Mouse (Mus musculus) liver, embryonic 13.5 days (tissue): ENCODE measurements around the gene Map4k4. TPM values are rescaled to one million over a fixed set of nuclear protein-coding genes. Genes with fewer than 3 reads are reported as not detected.
A peak's percentile ranks its signal among the peaks of the same experiment; 100 is the strongest.

ENCODE experiments used
- ATAC-seq: fragments of 200-750 bp; cut with Nextera tagmentation; 2 replicates; pipeline ENCODE4 v1.8.0; 2017; ENCODE audit warnings: low read depth, mild to moderate bottlenecking, moderate number of reproducible peaks, moderate library complexity
- DNase-seq: peaks from one replicate; pipeline ENCODE4 v3.0.0; 2022
- H3K27ac ChIP-seq: fragments of 300-500 bp; sonication (generic); 2 replicates; pipeline ENCODE4 v1.5.1; 2015; ENCODE audit warnings: moderate library complexity, mild to moderate bottlenecking, inconsistent platforms
- H3K27me3 ChIP-seq: fragments of 300-500 bp; sonication (generic); 2 replicates; pipeline ENCODE4 v1.6.1; 2015; ENCODE audit warnings: mild to moderate bottlenecking, inconsistent platforms
- H3K36me3 ChIP-seq: fragments of 300-500 bp; sonication (generic); 2 replicates; pipeline ENCODE4 v1.6.1; 2015; ENCODE audit warnings: mild to moderate bottlenecking, inconsistent platforms
- H3K4me1 ChIP-seq: fragments of 300-500 bp; sonication (generic); replicated peaks from 2 replicates; pipeline ENCODE4 v1.6.1; 2015; ENCODE audit warnings: inconsistent platforms
- H3K4me2 ChIP-seq: fragments of 300-500 bp; sonication (generic); 2 replicates; pipeline ENCODE4 v1.6.1; 2015; ENCODE audit warnings: inconsistent platforms, mild to moderate bottlenecking, moderate library complexity
- H3K4me3 ChIP-seq: fragments of 300-500 bp; sonication (generic); replicated peaks from 2 replicates; pipeline ENCODE4 v1.5.1; 2015; ENCODE audit warnings: mild to moderate bottlenecking, inconsistent platforms
- H3K9ac ChIP-seq: fragments of 300-500 bp; sonication (generic); 2 replicates; pipeline ENCODE4 v1.6.1; 2015; ENCODE audit warnings: mild to moderate bottlenecking, inconsistent platforms
- H3K9me3 ChIP-seq: fragments of 300-500 bp; sonication (generic); replicated peaks from 2 replicates; pipeline ENCODE4 v1.6.1; 2016; ENCODE audit warnings: inconsistent platforms
- WGBS: fragments of 180-500 bp; shearing (Covaris S2); methylation state at CpG from one replicate; pipeline ENCODE4 v1.1.7; 2015; ENCODE audit not compliant: insufficient replicate concordance; 5-methylcytosine and 5-hydroxymethylcytosine counted together
- polyA plus RNA-seq: library from polyadenylated mRNA; unstranded; fragments of >200 nt; fragmentation: Nextera tagmentation; extraction: Ambion mirVana; gene quantifications from 2 replicates; pipeline ENCODE4 v1.2.1, GENCODE M21; 2015

Map4k4 gene
- polyA plus RNA-seq, 1 experiment from 2014 or later: 3.8 TPM

GRCm38 (mm10) chr1:39964427-39964826 lies 63.7 kb downstream of the Map4k4 start:
- no peak overlapping the region for H3K4me2 ChIP-seq
- DNase-seq (no peak), ATAC-seq (no peak)
- H3K36me3 ChIP-seq: peaks cover 5% of the 10 kb centered on the region; the same call in 1 of the 2 replicates
- H3K27me3 ChIP-seq: no peaks in the 10 kb centered on the region
- no peak overlapping the region for H3K9ac ChIP-seq
- no peak overlapping the region for H3K4me3 ChIP-seq
- peaks cover 45% of the 10 kb centered on the region for H3K4me1 ChIP-seq
- H3K27ac ChIP-seq: no peak overlapping the region
- 62% methylated on average over 2 of the region's 2 CpGs for WGBS
- no peaks in the 10 kb centered on the region for H3K9me3 ChIP-seq

GRCm38 (mm10) chr1:39965461-39965860 lies 64.7 kb downstream of the Map4k4 start:
- Histone ChIP-seq H3K9ac (no peak overlapping the region), H3K27ac (no peak overlapping the region), H3K36me3 (peaks cover 5% of the 10 kb centered on the region; the same call in 1 of the 2 replicates), H3K9me3 (no peaks in the 10 kb centered on the region), H3K4me1 (peaks cover 46% of the 10 kb centered on the region), H3K4me3 (no peak overlapping the region), H3K27me3 (no peaks in the 10 kb centered on the region), H3K4me2 (no peak overlapping the region)
- DNase-seq (no peak), ATAC-seq (peak; percentile 75)
- 20% methylated on average over 3 of the region's 3 CpGs for WGBS

- Histone ChIP-seq H3K27ac (no peak overlapping the region), H3K4me2 (no peak overlapping the region), H3K36me3 (no peaks in the 10 kb centered on the region), H3K27me3 (no peaks in the 10 kb centered on the region), H3K4me1 (peaks cover 30% of the 10 kb centered on the region), H3K4me3 (no peak overlapping the region), H3K9me3 (no peaks in the 10 kb centered on the region), H3K9ac (no peak overlapping the region)
- 7% methylated on average over 7 of the region's 7 CpGs for WGBS
- DNase-seq (no peak), ATAC-seq (peak; percentile 62)
These were observed 68.3 kb downstream of the Map4k4 start for GRCm38 (mm10) chr1:39968999-39969398.

GRCm38 (mm10) chr1:39969771-39970406 lies 69.2 kb downstream of the Map4k4 start:
- H3K4me2 ChIP-seq: no peak overlapping the region
- no peak overlapping the region for H3K27ac ChIP-seq
- H3K27me3 ChIP-seq: no peaks in the 10 kb centered on the region
- H3K4me3 ChIP-seq: no peak overlapping the region
- 39% methylated on average over 2 of the region's 2 CpGs for WGBS
- no peak for ATAC-seq
- no peaks in the 10 kb centered on the region for H3K9me3 ChIP-seq
- no peaks in the 10 kb centered on the region for H3K36me3 ChIP-seq
- DNase-seq: no peak
- H3K9ac ChIP-seq: no peak overlapping the region
- H3K4me1 ChIP-seq: peaks cover 23% of the 10 kb centered on the region

GRCm38 (mm10) chr1:39972411-39972810 lies 71.7 kb downstream of the Map4k4 start:
- Histone ChIP-seq H3K4me1 (peaks cover 15% of the 10 kb centered on the region), H3K4me2 (no peak overlapping the region), H3K27ac (no peak overlapping the region), H3K4me3 (no peak overlapping the region), H3K36me3 (no peaks in the 10 kb centered on the region), H3K9ac (no peak overlapping the region), H3K27me3 (no peaks in the 10 kb centered on the region), H3K9me3 (no peaks in the 10 kb centered on the region)
- no peak for DNase-seq
- 76% methylated on average over 7 of the region's 7 CpGs for WGBS
- no peak for ATAC-seq

- Histone ChIP-seq H3K9ac (no peak overlapping the region), H3K4me1 (peaks cover 14% of the 10 kb centered on the region), H3K9me3 (no peaks in the 10 kb centered on the region), H3K27ac (no peak overlapping the region), H3K36me3 (0 out of 2 replicates have a peak, but pooled peaks cover 2% of the 10 kb centered on the region), H3K4me2 (no peak overlapping the region), H3K4me3 (no peak overlapping the region), H3K27me3 (no peaks in the 10 kb centered on the region)
- WGBS: 54% methylated on average over 4 of the region's 4 CpGs
- ATAC-seq: no peak
- DNase-seq: no peak
These were observed 73.2 kb downstream of the Map4k4 start for GRCm38 (mm10) chr1:39973911-39974310.

- DNase-seq (no peak), ATAC-seq (no peak)
- Histone ChIP-seq H3K27ac (no peak overlapping the region), H3K9ac (no peak overlapping the region), H3K9me3 (no peaks in the 10 kb centered on the region), H3K36me3 (0 out of 2 replicates have a peak, but pooled peaks cover 2% of the 10 kb centered on the region), H3K4me2 (no peak overlapping the region), H3K4me1 (peaks cover 3% of the 10 kb centered on the region), H3K27me3 (no peaks in the 10 kb centered on the region), H3K4me3 (no peak overlapping the region)
- WGBS: 60% methylated on average over 2 of the region's 2 CpGs
These were observed 74.3 kb downstream of the Map4k4 start for GRCm38 (mm10) chr1:39975005-39975404.

GRCm38 (mm10) chr1:39976107-39976506 lies 75.4 kb downstream of the Map4k4 start:
- no peak overlapping the region for H3K9ac ChIP-seq
- H3K27me3 ChIP-seq: no peaks in the 10 kb centered on the region
- no peak overlapping the region for H3K4me3 ChIP-seq
- H3K27ac ChIP-seq: no peak overlapping the region
- 0 out of 2 replicates have a peak, but pooled peaks cover 2% of the 10 kb centered on the region for H3K36me3 ChIP-seq
- no peaks in the 10 kb centered on the region for H3K4me1 ChIP-seq
- no peaks in the 10 kb centered on the region for H3K9me3 ChIP-seq
- DNase-seq: no peak
- H3K4me2 ChIP-seq: no peak overlapping the region
- 13% methylated on average over 2 of the region's 2 CpGs for WGBS
- no peak for ATAC-seq

- no peak overlapping the region for H3K4me2 ChIP-seq
- H3K27ac ChIP-seq: no peak overlapping the region
- no peaks in the 10 kb centered on the region for H3K4me1 ChIP-seq
- no peak for DNase-seq
- H3K9ac ChIP-seq: no peak overlapping the region
- WGBS: 67% methylated on average over 11 of the region's 11 CpGs
- H3K27me3 ChIP-seq: no peaks in the 10 kb centered on the region
- 0 out of 2 replicates have a peak, but pooled peaks cover 6% of the 10 kb centered on the region for H3K36me3 ChIP-seq
- H3K4me3 ChIP-seq: no peak overlapping the region
- no peaks in the 10 kb centered on the region for H3K9me3 ChIP-seq
- ATAC-seq: no peak
These were observed 76.4 kb downstream of the Map4k4 start for GRCm38 (mm10) chr1:39976847-39977744.

GRCm38 (mm10) chr1:39978781-39979486 lies 78.2 kb downstream of the Map4k4 start:
- 55% methylated on average over 20 of the region's 20 CpGs for WGBS
- Histone ChIP-seq H3K27me3 (no peaks in the 10 kb centered on the region), H3K9ac (no peak overlapping the region), H3K4me2 (no peak overlapping the region), H3K27ac (no peak overlapping the region), H3K36me3 (peaks cover 9% of the 10 kb centered on the region; the same call in 1 of the 2 replicates), H3K4me1 (no peaks in the 10 kb centered on the region; the same call in 1 of the 2 replicates), H3K9me3 (no peaks in the 10 kb centered on the region), H3K4me3 (no peak overlapping the region)
- no peak for ATAC-seq
- DNase-seq: no peak
